In the genomic region with DNA sequence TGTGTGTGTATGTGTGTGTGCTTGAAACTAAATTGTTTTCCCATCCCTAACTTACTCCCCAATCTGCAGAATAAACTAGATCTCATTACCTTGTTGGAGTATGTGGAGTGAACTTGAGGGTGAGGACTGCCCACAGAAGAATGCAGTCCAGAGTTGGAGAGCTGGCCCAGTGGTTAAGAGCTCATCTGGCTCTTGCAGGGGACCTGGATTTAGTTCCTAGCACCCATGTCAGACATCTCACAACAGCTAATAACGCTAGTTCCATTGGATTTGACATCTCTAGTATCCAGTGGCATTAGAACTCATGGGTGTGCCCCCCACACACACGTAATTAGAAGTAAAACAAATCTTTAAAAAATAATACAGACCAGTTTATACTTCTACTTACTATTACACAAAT, we compare ENCODE assay signal across 30 mouse cellular contexts. TPM values are rescaled to one million over a fixed set of nuclear protein-coding genes. Genes with fewer than 3 reads are reported as not detected.
"Had no signal": no experiment of that assay in that cellular context is flagged by ENCODE, and none has a peak within 500 bp of the region (broad histone marks: within the 10 kb centered on the region; RNA-seq: fewer than 3 reads in every experiment).

No protein-coding gene starts in this region.

- H3K9ac ChIP-seq: embryonic facial prominence, embryonic 12.5 days; embryonic facial prominence, embryonic 13.5 days; embryonic facial prominence, embryonic 15.5 days; forebrain, embryonic 12.5 days; forebrain, embryonic 13.5 days; forebrain, embryonic 15.5 days; forebrain, postnatal 0 days had no signal

- ATAC-seq: forebrain, embryonic 13.5 days; forebrain, embryonic 14.5 days; forebrain, embryonic 15.5 days; forebrain, embryonic 16.5 days; forebrain, postnatal 0 days had no signal

- H3K27me3 ChIP-seq: embryonic facial prominence, embryonic 12.5 days; embryonic facial prominence, embryonic 13.5 days; embryonic facial prominence, embryonic 15.5 days; forebrain, embryonic 12.5 days; forebrain, embryonic 13.5 days; forebrain, embryonic 15.5 days had no signal

- H3K36me3 ChIP-seq: embryonic facial prominence, embryonic 10.5 days; embryonic facial prominence, embryonic 12.5 days; embryonic facial prominence, embryonic 13.5 days; embryonic facial prominence, embryonic 15.5 days; forebrain, embryonic 10.5 days; forebrain, embryonic 12.5 days; forebrain, embryonic 15.5 days had no signal

- H3K4me2 ChIP-seq: embryonic facial prominence, embryonic 12.5 days; embryonic facial prominence, embryonic 13.5 days; embryonic facial prominence, embryonic 15.5 days; forebrain, embryonic 12.5 days; forebrain, embryonic 13.5 days; forebrain, embryonic 15.5 days had no signal

- H3K27ac ChIP-seq: embryonic facial prominence, embryonic 10.5 days; embryonic facial prominence, embryonic 12.5 days; embryonic facial prominence, embryonic 13.5 days; embryonic facial prominence, embryonic 15.5 days; forebrain, embryonic 10.5 days; forebrain, embryonic 12.5 days; forebrain, embryonic 13.5 days; forebrain, embryonic 15.5 days had no signal

- DNase-seq: cerebellum, adult 2 months; cerebellum, adult 8-10 months; cerebellum, adult 9-10 months; cerebellum, adult 9-11 months; cerebellum, postnatal 10 days; cerebellum, postnatal 14 days; cerebellum, postnatal 25 days; cerebellum, postnatal 36 days; embryo, embryonic 11 days; forebrain, postnatal 0 days; gastrocnemius, adult 2 months; gastrocnemius, postnatal 10 days; gastrocnemius, postnatal 14 days; gastrocnemius, postnatal 25 days; gastrocnemius, postnatal 36 days; heart, adult 18-20 months; heart, adult 2 months had no signal

- H3K9me3 ChIP-seq: embryonic facial prominence, embryonic 10.5 days; embryonic facial prominence, embryonic 12.5 days; embryonic facial prominence, embryonic 13.5 days; embryonic facial prominence, embryonic 15.5 days; forebrain, embryonic 10.5 days; forebrain, embryonic 12.5 days; forebrain, embryonic 13.5 days; forebrain, embryonic 15.5 days had no signal

- H3K4me1 ChIP-seq: embryonic facial prominence, embryonic 13.5 days; embryonic facial prominence, embryonic 15.5 days; forebrain, embryonic 13.5 days; forebrain, embryonic 15.5 days had no signal

- H3K4me3 ChIP-seq: embryonic facial prominence, embryonic 10.5 days; embryonic facial prominence, embryonic 12.5 days; embryonic facial prominence, embryonic 13.5 days; embryonic facial prominence, embryonic 15.5 days; erythroblast, embryonic 14.5 days; forebrain, embryonic 10.5 days; forebrain, embryonic 12.5 days; forebrain, embryonic 13.5 days; forebrain, embryonic 15.5 days; gastrocnemius, adult 2 months; heart, adult 2 months had no signal

RNA-seq across cellular contexts. Expression of a gene that starts 1.5 kb away (rescaled TPM):
- total RNA-seq: common myeloid progenitor, adult 5-6 weeks; granulocyte monocyte progenitor cell, adult 5-6 weeks had no signal
- polyA plus RNA-seq: erythroblast, embryonic 14.5 days had no signal
